Mouse (Mus musculus) bone marrow, adult 2 months (tissue): ENCODE measurements at regions not wholly inside any gene's neighbourhood (a gene's known extent, or its start where the extent isn't known, plus 50 kb on each side); places are given as distances from the start of the nearest gene placed in this dataset.
"Not testable (repeated sequence)": the region's sequence is repeated elsewhere in the genome, so short reads cannot be mapped to it uniquely, and the experiment has no call there.

ENCODE experiments used
- H3K27ac ChIP-seq: fragments of 200-500 bp; 2 replicates; pipeline ENCODE4 v1.5.1; 2012; ENCODE audit warnings: low read depth, mild to moderate bottlenecking, control low read depth, inconsistent platforms, low read length; ENCODE audit not compliant: control insufficient read depth, poor library complexity, insufficient read depth
- H3K4me1 ChIP-seq: fragments of 200-500 bp; 2 replicates; pipeline ENCODE4 v1.6.1; 2011; ENCODE audit warnings: low read length; ENCODE audit not compliant: control insufficient read depth, insufficient read depth
- H3K4me3 ChIP-seq: fragments of 200-500 bp; replicated peaks from 2 replicates; pipeline ENCODE3; 2011; ENCODE audit warnings: mild to moderate bottlenecking, low read depth, low read length, control low read depth; ENCODE audit not compliant: control insufficient read depth
- CTCF ChIP-seq: fragments of 200-500 bp; IDR thresholded peaks from 2 replicates; pipeline ENCODE4 v1.5.1; 2011; ENCODE audit warnings: low read length, control low read depth; ENCODE audit not compliant: control insufficient read depth, insufficient read depth
- WGBS: fragments of 180-500 bp; shearing (Covaris S2); methylation state at CpG from one replicate; pipeline ENCODE4 v1.1.7; 2018; 5-methylcytosine and 5-hydroxymethylcytosine counted together

DNA sequence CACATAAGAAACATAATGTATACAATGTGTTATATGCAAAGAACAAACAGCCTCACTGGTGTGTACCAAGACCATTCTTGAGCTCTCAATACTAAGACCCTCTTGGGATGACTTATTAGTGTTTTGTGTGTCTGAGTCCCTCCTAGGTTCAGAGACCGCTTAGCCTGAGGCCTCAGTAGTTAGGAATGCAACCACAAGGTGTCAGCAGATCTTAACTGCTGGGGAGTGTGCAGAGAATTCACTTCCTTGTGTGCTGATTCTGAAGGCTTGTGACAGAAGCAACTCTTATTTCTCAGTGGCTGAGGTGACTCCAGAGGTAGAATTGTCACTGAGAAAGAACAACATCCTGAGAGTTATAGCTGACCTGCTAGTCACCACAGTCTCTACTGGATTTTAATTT, 550.3 kb downstream of the Dad1 start:
- 13% methylated on average over 1 of the region's 1 CpGs for WGBS

GRCm38 (mm10) chr14:53684100-53684499, 569.8 kb downstream of the Dad1 start:
- H3K4me3 ChIP-seq, H3K27ac ChIP-seq, H3K4me1 ChIP-seq: not testable (repeated sequence)
- 54% methylated on average over 4 of the region's 4 CpGs for WGBS

More for the DNA sequence above, 550.3 kb downstream of the Dad1 start:
- H3K27ac ChIP-seq, H3K4me1 ChIP-seq, H3K4me3 ChIP-seq: not testable (repeated sequence)

- WGBS = 29% methylated on average over 9 of the region's 9 CpGs
- not testable (repeated sequence) for H3K27ac ChIP-seq, H3K4me3 ChIP-seq, H3K4me1 ChIP-seq
Measured at GRCm38 (mm10) chr14:53683361-53684015, 570.4 kb downstream of the Dad1 start.

DNA sequence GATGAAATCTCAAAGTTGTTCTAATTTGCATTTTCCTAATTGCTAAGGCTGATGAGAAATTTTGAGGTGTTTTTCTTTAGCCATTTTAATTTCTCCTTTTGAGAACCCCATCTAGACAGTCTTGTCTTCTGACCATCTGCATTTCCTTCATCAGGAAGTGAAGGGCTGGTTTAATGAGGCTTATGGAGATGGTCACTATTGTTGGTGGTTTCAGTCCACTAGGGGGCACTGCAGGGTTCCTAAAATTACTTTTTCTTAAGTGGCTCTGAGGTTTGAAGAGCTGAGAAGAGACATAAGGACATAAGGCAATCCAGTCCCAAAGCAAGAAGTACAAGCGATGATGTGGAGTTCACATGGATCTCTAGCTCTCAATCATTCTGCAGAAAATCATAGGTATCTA, 571.2 kb downstream of the Dad1 start:
- 79% methylated on average over 1 of the region's 1 CpGs for WGBS
- H3K4me3 ChIP-seq, H3K27ac ChIP-seq, H3K4me1 ChIP-seq: not testable (repeated sequence)

GRCm38 (mm10) chr14:53681320-53681719, 572.6 kb downstream of the Dad1 start:
- H3K27ac ChIP-seq, H3K4me3 ChIP-seq, H3K4me1 ChIP-seq: not testable (repeated sequence)
- WGBS = 29% methylated on average over 5 of the region's 5 CpGs

DNA sequence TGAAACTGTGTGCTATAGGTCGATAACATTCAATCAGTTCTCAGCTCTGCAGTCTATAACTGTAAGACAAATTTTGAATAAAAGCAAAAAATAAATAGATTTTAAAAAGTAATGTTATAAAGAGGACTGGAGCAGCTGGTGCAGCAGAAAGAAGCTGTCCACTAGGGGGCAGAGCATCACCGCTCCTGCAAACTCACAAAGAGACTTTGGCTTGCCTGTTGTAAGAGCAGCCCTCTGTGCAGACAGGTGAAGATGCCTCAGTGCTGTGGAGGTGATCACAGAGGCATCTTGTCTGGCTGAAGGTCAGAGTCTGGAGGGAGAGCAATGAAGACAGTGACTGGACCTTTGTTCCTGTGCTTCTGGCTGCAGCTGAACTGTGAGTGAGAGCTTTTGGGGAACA, 588.2 kb downstream of the Dad1 start:
- H3K4me3 ChIP-seq, H3K27ac ChIP-seq, H3K4me1 ChIP-seq: not testable (repeated sequence)
- peak; percentile 57 for TF ChIP-seq CTCF
- WGBS = 17% methylated on average over 2 of the region's 2 CpGs

- H3K4me3 ChIP-seq, H3K4me1 ChIP-seq, H3K27ac ChIP-seq: not testable (repeated sequence)
- 72% methylated on average over 9 of the region's 9 CpGs for WGBS
Measured at GRCm38 (mm10) chr14:53662700-53663355, 591.1 kb downstream of the Dad1 start.

DNA sequence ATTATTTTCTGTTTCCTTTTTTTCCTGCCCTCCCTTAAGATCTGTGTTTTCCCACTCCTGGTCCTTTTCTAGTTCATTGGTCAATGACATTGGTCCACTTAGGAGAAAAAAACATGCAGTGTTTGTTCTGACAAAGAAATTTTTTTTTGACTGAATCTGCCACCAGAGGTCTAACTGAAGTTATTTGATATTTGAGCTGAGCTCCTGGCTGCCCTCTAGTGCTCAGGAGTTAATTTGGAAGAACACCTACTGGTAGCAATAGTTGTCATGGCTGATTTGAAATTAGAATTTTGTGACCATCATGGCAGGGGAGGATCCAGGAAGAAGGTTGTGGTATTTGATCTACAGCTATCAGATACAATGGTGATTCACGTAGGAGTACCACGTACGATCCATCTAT, 599.2 kb downstream of the Dad1 start:
- H3K4me3 ChIP-seq, H3K4me1 ChIP-seq, H3K27ac ChIP-seq: not testable (repeated sequence)
- 84% methylated on average over 3 of the region's 3 CpGs for WGBS

DNA sequence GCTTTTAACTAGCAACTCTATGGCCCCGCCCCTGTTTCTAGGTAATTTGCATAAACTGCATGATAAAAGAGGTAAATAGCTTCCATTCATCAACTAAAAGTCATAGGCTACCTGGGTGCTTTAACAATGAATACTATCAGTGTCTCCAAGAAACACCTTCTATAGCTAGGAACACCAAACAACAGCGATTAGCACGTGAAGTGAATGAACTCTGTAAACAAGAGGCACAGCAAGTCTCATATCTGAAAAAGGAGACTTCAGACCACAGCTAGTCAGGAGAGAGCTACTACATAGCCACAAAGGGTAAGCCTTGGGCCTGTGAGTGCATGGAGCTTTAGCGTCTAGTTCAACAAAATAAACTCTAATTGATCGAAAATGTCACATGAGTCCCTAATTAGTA, 602.8 kb downstream of the Dad1 start:
- H3K4me3 ChIP-seq = not testable (repeated sequence)
- WGBS = 81% methylated on average over 5 of the region's 5 CpGs

DNA sequence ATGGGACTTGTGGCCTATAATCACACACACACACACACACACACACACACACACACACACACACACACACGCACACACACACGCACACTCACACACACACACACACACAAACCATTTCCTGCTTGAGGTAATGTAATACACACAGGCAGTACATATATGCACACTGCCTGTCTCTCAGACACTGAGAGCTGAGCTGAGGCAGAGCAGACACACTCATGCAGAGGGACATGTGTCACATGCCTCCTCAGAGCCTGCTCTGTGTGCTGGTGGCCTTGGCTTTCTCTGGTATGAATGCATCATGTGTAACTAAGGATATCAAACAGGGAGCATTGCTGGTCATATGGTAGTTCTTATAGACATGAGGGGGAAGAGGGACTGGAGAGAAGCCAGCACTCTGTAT, 604.7 kb downstream of the Dad1 start:
- H3K27ac ChIP-seq, H3K4me1 ChIP-seq, H3K4me3 ChIP-seq: not testable (repeated sequence)
- WGBS = 82% methylated on average over 2 of the region's 2 CpGs

More for the DNA sequence above, 602.8 kb downstream of the Dad1 start:
- not testable (repeated sequence) for H3K27ac ChIP-seq, H3K4me1 ChIP-seq

GRCm38 (mm10) chr14:53640441-53640840, 613.5 kb downstream of the Dad1 start:
- 59% methylated on average over 1 of the region's 1 CpGs for WGBS
- not testable (repeated sequence) for H3K4me3 ChIP-seq, H3K27ac ChIP-seq, H3K4me1 ChIP-seq
